Mouse (Mus musculus) hindbrain, embryonic 12.5 days (tissue): Measurements from ENCODE around the gene Gm20388. TPM values are rescaled to one million over a fixed set of nuclear protein-coding genes. Genes with fewer than 3 reads are reported as not detected.

ENCODE experiments used
- ATAC-seq: fragments of 200-750 bp; cut with Nextera tagmentation; 2 replicates; pipeline ENCODE4 v1.8.0; 2017; ENCODE audit warnings: moderate TSS enrichment; ENCODE audit not compliant: low FRiP score
- H3K27ac ChIP-seq: fragments of 300-500 bp; sonication (generic); 2 replicates; pipeline ENCODE4 v1.5.1; 2016; ENCODE audit warnings: mild to moderate bottlenecking
- H3K27me3 ChIP-seq: fragments of 300-500 bp; sonication (generic); 2 replicates; pipeline ENCODE4 v1.6.1; 2016; ENCODE audit warnings: mild to moderate bottlenecking
- H3K36me3 ChIP-seq: fragments of 300-500 bp; sonication (generic); 2 replicates; pipeline ENCODE4 v1.6.1; 2016; ENCODE audit warnings: mild to moderate bottlenecking
- H3K4me1 ChIP-seq: fragments of 300-500 bp; sonication (generic); 2 replicates; pipeline ENCODE4 v1.6.1; 2016
- H3K4me2 ChIP-seq: fragments of 300-500 bp; sonication (generic); replicated peaks from 2 replicates; pipeline ENCODE4 v1.6.1; 2016; ENCODE audit warnings: mild to moderate bottlenecking
- H3K4me3 ChIP-seq: fragments of 300-500 bp; sonication (generic); 2 replicates; pipeline ENCODE4 v1.5.1; 2016; ENCODE audit warnings: mild to moderate bottlenecking
- H3K9ac ChIP-seq: fragments of 300-500 bp; sonication (generic); 2 replicates; pipeline ENCODE4 v1.6.1; 2016; ENCODE audit warnings: mild to moderate bottlenecking, moderate library complexity
- H3K9me3 ChIP-seq: fragments of 300-500 bp; sonication (generic); replicated peaks from 2 replicates; pipeline ENCODE4 v1.6.1; 2016; ENCODE audit warnings: mild to moderate bottlenecking
- WGBS: fragments of 180-500 bp; shearing (Covaris S2); methylation state at CpG from one replicate; pipeline ENCODE4 v1.1.7; 2016; 5-methylcytosine and 5-hydroxymethylcytosine counted together
- polyA plus RNA-seq: library from polyadenylated mRNA; unstranded; fragments of >200 nt; fragmentation: Nextera tagmentation; extraction: Ambion mirVana; gene quantifications from 2 replicates; pipeline ENCODE4 v1.2.1, GENCODE M21; 2016

Gm20388 gene
- polyA plus RNA-seq, 1 experiment from 2014 or later, result not detected

GRCm38 (mm10) chr8:123657826-123658225 is 3747.2 kb downstream of the Gm20388 start:
- H3K4me1 ChIP-seq, result peaks cover 14% of the 10 kb centered on the region
- H3K9ac ChIP-seq, result no peak overlapping the region
- H3K27ac ChIP-seq, result no peak overlapping the region
- H3K27me3 ChIP-seq, result no peaks in the 10 kb centered on the region
- no peak overlapping the region for H3K4me3 ChIP-seq
- H3K4me2 ChIP-seq, result no peak overlapping the region
- no peak for ATAC-seq
- 0 out of 2 replicates have a peak, but pooled peaks cover 3% of the 10 kb centered on the region for H3K9me3 ChIP-seq
- WGBS, result 91% methylated on average over 8 of the region's 8 CpGs
- peaks cover 62% of the 10 kb centered on the region for H3K36me3 ChIP-seq

GRCm38 (mm10) chr8:123659469-123660057 is 3748.9 kb downstream of the Gm20388 start:
- ATAC-seq, result no peak

GRCm38 (mm10) chr8:123661515-123661914 is 3750.9 kb downstream of the Gm20388 start:
- H3K27me3 ChIP-seq, result no peaks in the 10 kb centered on the region
- H3K27ac ChIP-seq, result no peak overlapping the region
- H3K9ac ChIP-seq, result no peak overlapping the region
- H3K4me3 ChIP-seq, result no peak overlapping the region
- WGBS, result 88% methylated on average over 11 of the region's 11 CpGs
- no peaks in the 10 kb centered on the region; the same call in 1 of the 2 replicates for H3K4me1 ChIP-seq
- no peak overlapping the region for H3K4me2 ChIP-seq
- no peak for ATAC-seq
- 0 out of 2 replicates have a peak, but pooled peaks cover 3% of the 10 kb centered on the region for H3K9me3 ChIP-seq
- peaks cover 75% of the 10 kb centered on the region for H3K36me3 ChIP-seq

More at GRCm38 (mm10) chr8:123659469-123660057, 3748.9 kb downstream of the Gm20388 start:
- Histone ChIP-seq H3K4me3 (no peak overlapping the region), H3K36me3 (peaks cover 78% of the 10 kb centered on the region), H3K4me1 (peaks cover 13% of the 10 kb centered on the region), H3K9me3 (0 out of 2 replicates have a peak, but pooled peaks cover 3% of the 10 kb centered on the region), H3K27me3 (no peaks in the 10 kb centered on the region), H3K4me2 (no peak overlapping the region), H3K27ac (no peak overlapping the region), H3K9ac (no peak overlapping the region)
- 82% methylated on average over 10 of the region's 10 CpGs for WGBS

GRCm38 (mm10) chr8:123665580-123665979 is 3754.9 kb downstream of the Gm20388 start:
- Histone ChIP-seq H3K9me3 (no peaks in the 10 kb centered on the region), H3K9ac (no peak overlapping the region), H3K4me2 (no peak overlapping the region), H3K4me3 (no peak overlapping the region), H3K4me1 (peaks cover 4% of the 10 kb centered on the region), H3K27ac (no peak overlapping the region), H3K27me3 (no peaks in the 10 kb centered on the region), H3K36me3 (peaks cover 38% of the 10 kb centered on the region)
- ATAC-seq, result no peak
- 92% methylated on average over 6 of the region's 6 CpGs for whole genome bisulfite sequencing

- no peak overlapping the region for H3K4me3 ChIP-seq
- H3K27ac ChIP-seq, result no peak overlapping the region
- H3K4me1 ChIP-seq, result peaks cover 14% of the 10 kb centered on the region
- peaks cover 26% of the 10 kb centered on the region for H3K36me3 ChIP-seq
- H3K27me3 ChIP-seq, result no peaks in the 10 kb centered on the region
- WGBS, result 93% methylated on average over 1 of the region's 1 CpGs
- no peaks in the 10 kb centered on the region for H3K9me3 ChIP-seq
- ATAC-seq, result no peak
- H3K4me2 ChIP-seq, result no peak overlapping the region
- no peak overlapping the region for H3K9ac ChIP-seq
Observed at GRCm38 (mm10) chr8:123666832-123667231, 3756.2 kb downstream of the Gm20388 start.

GRCm38 (mm10) chr8:123668681-123669080 is 3758.0 kb downstream of the Gm20388 start:
- ATAC-seq, result no peak
- Histone ChIP-seq H3K9me3 (no peaks in the 10 kb centered on the region), H3K4me3 (no peak overlapping the region), H3K36me3 (peaks cover 10% of the 10 kb centered on the region; the same call in 1 of the 2 replicates), H3K27me3 (no peaks in the 10 kb centered on the region), H3K27ac (no peak overlapping the region), H3K4me1 (peaks cover 14% of the 10 kb centered on the region), H3K4me2 (no peak overlapping the region), H3K9ac (no peak overlapping the region)
- 26% methylated on average over 4 of the region's 4 CpGs for WGBS

GRCm38 (mm10) chr8:123670766-123671165 is 3760.1 kb downstream of the Gm20388 start:
- no peaks in the 10 kb centered on the region for H3K27me3 ChIP-seq
- no peak for ATAC-seq
- 60% methylated on average over 7 of the region's 7 CpGs for WGBS
- no peak overlapping the region for H3K4me2 ChIP-seq
- no peak overlapping the region for H3K27ac ChIP-seq
- H3K4me1 ChIP-seq, result peaks cover 21% of the 10 kb centered on the region
- H3K36me3 ChIP-seq, result no peaks in the 10 kb centered on the region
- H3K4me3 ChIP-seq, result no peak overlapping the region
- no peak overlapping the region for H3K9ac ChIP-seq
- no peaks in the 10 kb centered on the region for H3K9me3 ChIP-seq

- WGBS, result 62% methylated on average over 7 of the region's 7 CpGs
- H3K9me3 ChIP-seq, result no peaks in the 10 kb centered on the region
- H3K9ac ChIP-seq, result no peak overlapping the region
- H3K4me1 ChIP-seq, result peaks cover 21% of the 10 kb centered on the region
- H3K4me2 ChIP-seq, result no peak overlapping the region
- H3K36me3 ChIP-seq, result no peaks in the 10 kb centered on the region
- H3K4me3 ChIP-seq, result no peak overlapping the region
- H3K27ac ChIP-seq, result no peak overlapping the region
- ATAC-seq, result no peak
- H3K27me3 ChIP-seq, result no peaks in the 10 kb centered on the region
Observed at GRCm38 (mm10) chr8:123671454-123671853, 3760.8 kb downstream of the Gm20388 start.

GRCm38 (mm10) chr8:123672648-123673047 is 3762.0 kb downstream of the Gm20388 start:
- no peak overlapping the region for H3K4me2 ChIP-seq
- WGBS, result 75% methylated on average over 6 of the region's 6 CpGs
- H3K27ac ChIP-seq, result no peak overlapping the region
- H3K27me3 ChIP-seq, result no peaks in the 10 kb centered on the region
- H3K4me3 ChIP-seq, result no peak overlapping the region
- no peak for ATAC-seq
- H3K9ac ChIP-seq, result no peak overlapping the region
- peaks cover 21% of the 10 kb centered on the region for H3K4me1 ChIP-seq
- no peaks in the 10 kb centered on the region for H3K9me3 ChIP-seq
- no peaks in the 10 kb centered on the region for H3K36me3 ChIP-seq

- H3K4me3 ChIP-seq, result no peak overlapping the region
- no peak overlapping the region for H3K4me2 ChIP-seq
- 44% methylated on average over 5 of the region's 5 CpGs for WGBS
- H3K4me1 ChIP-seq, result peaks cover 17% of the 10 kb centered on the region
- H3K9ac ChIP-seq, result no peak overlapping the region
- no peak for ATAC-seq
- H3K27ac ChIP-seq, result peak overlapping the region; percentile 48
- no peaks in the 10 kb centered on the region for H3K27me3 ChIP-seq
- no peaks in the 10 kb centered on the region for H3K9me3 ChIP-seq
- H3K36me3 ChIP-seq, result no peaks in the 10 kb centered on the region
Observed at GRCm38 (mm10) chr8:123675611-123676010, 3765.0 kb downstream of the Gm20388 start.

- Histone ChIP-seq H3K4me2 (no peak overlapping the region), H3K27ac (no peak overlapping the region), H3K4me1 (peaks cover 13% of the 10 kb centered on the region; the same call in 1 of the 2 replicates), H3K9me3 (no peaks in the 10 kb centered on the region), H3K9ac (no peak overlapping the region), H3K27me3 (no peaks in the 10 kb centered on the region; the same call in 1 of the 2 replicates), H3K4me3 (no peak overlapping the region), H3K36me3 (no peaks in the 10 kb centered on the region)
- ATAC-seq, result no peak
- 82% methylated on average over 4 of the region's 4 CpGs for WGBS
Observed at GRCm38 (mm10) chr8:123678390-123678789, 3767.7 kb downstream of the Gm20388 start.

GRCm38 (mm10) chr8:123682073-123682761 is 3771.6 kb downstream of the Gm20388 start:
- H3K4me3 ChIP-seq, result no peak overlapping the region
- H3K27ac ChIP-seq, result no peak overlapping the region
- 22% methylated on average over 18 of the region's 18 CpGs for WGBS
- no peak overlapping the region for H3K9ac ChIP-seq
- 0 out of 2 replicates have a peak, but pooled peaks cover 9% of the 10 kb centered on the region for H3K4me1 ChIP-seq
- no peaks in the 10 kb centered on the region for H3K9me3 ChIP-seq
- no peaks in the 10 kb centered on the region; the same call in 1 of the 2 replicates for H3K27me3 ChIP-seq
- no peak for ATAC-seq
- no peaks in the 10 kb centered on the region for H3K36me3 ChIP-seq
- H3K4me2 ChIP-seq, result peak overlapping the region; percentile 27
